Mouse (Mus musculus): ENCODE results near the gene Fgf5. TPM values are rescaled to one million over a fixed set of nuclear protein-coding genes. Genes with fewer than 3 reads are reported as not detected.

The Fgf5 gene
- total and polyA plus RNA-seq, 3 experiments: 0.04 to 0.55 (median 0.27) TPM

- no peaks in the 10 kb centered on the region for H3K9me3 ChIP-seq (replicated peaks; ENCODE audit: low read length)
- H3K27ac ChIP-seq (ENCODE audit: insufficient read depth, low read depth): no peak overlapping the region
- no peak for DNase-seq (ENCODE audit: extremely low read depth)
- TF ChIP-seq MEF2A (IDR thresholded peaks at IDR 0.05; ENCODE audit: borderline replicate concordance, low read depth, low read length): no peak
- no peak for TF ChIP-seq RCOR1 (conservative IDR thresholded peaks at IDR 0.05; ENCODE audit: low read depth, low read length)
- no peak for TF ChIP-seq ETS1 (conservative IDR thresholded peaks at IDR 0.05; ENCODE audit: low read depth, low read length)
- no peak for TF ChIP-seq ZKSCAN1 (IDR thresholded peaks at IDR 0.05; ENCODE audit: borderline replicate concordance, low read depth, low read length)
- TF ChIP-seq GABPA (IDR thresholded peaks at IDR 0.05; ENCODE audit: insufficient replicate concordance, low read depth, low read length): no peak
- no peak for TF ChIP-seq NELFE (IDR thresholded peaks at IDR 0.05; ENCODE audit: low read depth, low read length)
- TF ChIP-seq SIN3A (IDR thresholded peaks at IDR 0.05; ENCODE audit: low read length): no peak
- no peak for TF ChIP-seq CHD2 (IDR thresholded peaks at IDR 0.05; ENCODE audit: low read length)
- H3K4me3 ChIP-seq (replicated peaks in 1 of 3; ENCODE audit: low read depth in 2 of 3, low read length in 2 of 3, poor library complexity in 1 of 3): no peak overlapping the region
- H3K36me3 ChIP-seq (replicated peaks in 1 of 2; ENCODE audit: control insufficient read depth in 1 of 2, insufficient read depth in 1 of 2, low read length in 1 of 2): no peaks in the 10 kb centered on the region
- H3K27me3 ChIP-seq (replicated peaks): no peaks in the 10 kb centered on the region
- H3K79me2 ChIP-seq (replicated peaks; ENCODE audit: control insufficient read depth, extremely low read depth, insufficient read depth, poor library complexity, severe bottlenecking): no peaks in the 10 kb centered on the region
- no peak overlapping the region for H3K4me2 ChIP-seq (ENCODE audit: insufficient read depth, low read depth, poor library complexity, severe bottlenecking)
- dilution Hi-C loops (cut with MboI; ENCODE audit: extremely low pct_ligation_motif_present, extremely low pct_unique_long_range_greater_than_20kb, low sequenced_read_pairs) (no loop called here), in situ Hi-C loops (cut with MboI; ENCODE audit: low pct_ligation_motif_present, low pct_unique_long_range_greater_than_20kb, low sequenced_read_pairs) (no loop called here)
- H3K4me1 ChIP-seq (ENCODE audit: control insufficient read depth in 1 of 2, insufficient read depth in 2 of 2): peaks cover 0 to 2% of the 10 kb centered on the region in 2 experiments; a peak in 1 of 4 replicates
- no peak overlapping the region for H3K9ac ChIP-seq (ENCODE audit: insufficient read depth, low read depth)
Measured at GRCm38 (mm10) chr5:98290642-98291041, 36.7 kb downstream of the Fgf5 start.

GRCm38 (mm10) chr5:98292388-98293048 lies 38.5 kb downstream of the Fgf5 start:
- dilution Hi-C loops (cut with MboI; ENCODE audit: extremely low pct_ligation_motif_present, extremely low pct_unique_long_range_greater_than_20kb, low sequenced_read_pairs) (no loop called here), in situ Hi-C loops (cut with MboI; ENCODE audit: low pct_ligation_motif_present, low pct_unique_long_range_greater_than_20kb, low sequenced_read_pairs) (no loop called here)
- H3K9me3 ChIP-seq (replicated peaks; ENCODE audit: low read length): no peaks in the 10 kb centered on the region
- DNase-seq (ENCODE audit: extremely low read depth): no peak
- H3K4me3 ChIP-seq (replicated peaks in 1 of 3; ENCODE audit: low read depth in 2 of 3, low read length in 2 of 3, poor library complexity in 1 of 3): no peak overlapping the region
- TF ChIP-seq E2F4 (IDR thresholded peaks at IDR 0.05; ENCODE audit: insufficient replicate concordance, low read depth, low read length): no peak
- TF ChIP-seq TCF12 (IDR thresholded peaks at IDR 0.05; ENCODE audit: low read depth, low read length): no peak
- TF ChIP-seq RAD21 (IDR thresholded peaks at IDR 0.05; ENCODE audit: low read depth, low read length): no peak
- no peak for TF ChIP-seq RCOR1 (conservative IDR thresholded peaks at IDR 0.05; ENCODE audit: low read depth, low read length)
- TF ChIP-seq CHD2 (IDR thresholded peaks at IDR 0.05; ENCODE audit: low read length): no peak
- no peak for TF ChIP-seq ZC3H11A (IDR thresholded peaks at IDR 0.05; ENCODE audit: low read depth, low read length)
- TF ChIP-seq SMC3 (IDR thresholded peaks at IDR 0.05; ENCODE audit: low read depth, low read length): no peak
- TF ChIP-seq ZKSCAN1 (IDR thresholded peaks at IDR 0.05; ENCODE audit: borderline replicate concordance, low read depth, low read length): no peak
- TF ChIP-seq TBP (conservative IDR thresholded peaks at IDR 0.05; ENCODE audit: low read depth, low read length): no peak
- no peak for TF ChIP-seq NELFE (IDR thresholded peaks at IDR 0.05; ENCODE audit: low read depth, low read length)
- H3K36me3 ChIP-seq (replicated peaks in 1 of 2; ENCODE audit: control insufficient read depth in 1 of 2, insufficient read depth in 1 of 2, low read length in 1 of 2): no peaks in the 10 kb centered on the region
- no peak overlapping the region for H3K9ac ChIP-seq (ENCODE audit: insufficient read depth, low read depth)
- H3K4me1 ChIP-seq (ENCODE audit: control insufficient read depth in 1 of 2, insufficient read depth in 2 of 2): peaks cover 0 to 2% of the 10 kb centered on the region in 2 experiments; a peak in 1 of 4 replicates
- no peaks in the 10 kb centered on the region for H3K79me2 ChIP-seq (replicated peaks; ENCODE audit: control insufficient read depth, extremely low read depth, insufficient read depth, poor library complexity, severe bottlenecking)
- H3K27ac ChIP-seq (ENCODE audit: insufficient read depth, low read depth): no peak overlapping the region
- H3K4me2 ChIP-seq (ENCODE audit: insufficient read depth, low read depth, poor library complexity, severe bottlenecking): no peak overlapping the region
- H3K27me3 ChIP-seq (replicated peaks): no peaks in the 10 kb centered on the region
